Mouse (Mus musculus): ENCODE measurements around the gene Usp42.

Gene Usp42

DNA sequence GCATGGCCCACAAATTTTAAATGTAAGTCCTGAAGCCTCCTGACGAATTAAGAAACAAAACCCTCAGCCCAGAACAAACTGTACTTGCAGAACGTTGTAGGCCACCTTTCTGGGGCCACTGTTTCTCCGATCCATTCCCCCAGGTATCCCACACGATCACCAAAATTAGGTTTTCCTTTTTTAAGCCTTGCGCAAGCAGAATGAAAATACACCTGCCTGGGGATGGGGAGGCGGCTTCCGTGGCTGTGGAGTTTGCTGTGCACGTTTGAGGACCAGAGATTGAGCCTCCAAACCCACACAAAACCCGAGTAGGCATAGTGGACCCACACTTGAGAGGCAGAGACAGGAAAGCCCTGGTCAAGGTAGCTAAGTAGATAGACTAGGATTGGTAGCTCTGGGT is 41.7 kb downstream of the Usp42 start:
- DNase-seq (ENCODE audit: low read depth): no peak

DNA sequence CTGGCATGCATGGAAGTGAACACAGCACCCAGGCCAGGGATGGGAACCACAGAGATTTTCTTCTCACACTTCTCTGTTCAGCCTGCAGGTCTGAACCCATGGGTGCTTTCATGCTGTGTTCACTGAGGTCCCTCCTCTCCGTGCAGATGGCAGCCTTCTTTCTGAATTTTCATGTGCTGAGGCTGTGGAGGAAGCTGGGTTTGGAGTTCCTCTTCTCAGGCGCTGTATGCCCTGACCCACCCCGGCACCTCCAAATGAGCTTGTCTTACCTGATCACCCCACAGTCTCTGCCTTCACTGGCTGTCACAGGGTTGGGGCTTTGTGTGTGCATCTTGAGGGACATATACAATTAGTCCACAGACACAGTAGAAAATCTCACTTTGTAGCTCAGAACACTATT is 44.5 kb downstream of the Usp42 start:
- no peak for DNase-seq (ENCODE audit: low read depth)

DNA sequence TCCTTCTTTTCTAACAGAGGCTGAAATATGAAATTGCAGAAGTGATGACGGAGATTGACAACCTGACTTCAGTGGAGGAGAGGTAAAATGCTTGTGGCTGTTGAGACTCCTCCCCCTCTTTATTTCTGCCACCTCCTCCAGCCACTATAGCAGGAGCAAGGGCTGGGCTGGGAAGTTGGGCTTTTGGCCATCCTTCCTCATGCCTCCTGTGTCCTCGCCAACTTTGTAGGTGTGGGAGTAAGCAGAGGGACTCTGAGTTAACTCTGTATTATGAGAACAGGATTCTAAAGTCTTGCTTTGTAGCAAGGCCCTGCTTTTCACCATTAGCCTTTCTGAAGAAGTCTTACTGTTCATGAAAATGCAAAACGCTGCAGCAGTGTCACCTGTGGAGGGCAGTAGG is 45.6 kb downstream of the Usp42 start:
- DNase-seq (ENCODE audit: low read depth): no peak

DNA sequence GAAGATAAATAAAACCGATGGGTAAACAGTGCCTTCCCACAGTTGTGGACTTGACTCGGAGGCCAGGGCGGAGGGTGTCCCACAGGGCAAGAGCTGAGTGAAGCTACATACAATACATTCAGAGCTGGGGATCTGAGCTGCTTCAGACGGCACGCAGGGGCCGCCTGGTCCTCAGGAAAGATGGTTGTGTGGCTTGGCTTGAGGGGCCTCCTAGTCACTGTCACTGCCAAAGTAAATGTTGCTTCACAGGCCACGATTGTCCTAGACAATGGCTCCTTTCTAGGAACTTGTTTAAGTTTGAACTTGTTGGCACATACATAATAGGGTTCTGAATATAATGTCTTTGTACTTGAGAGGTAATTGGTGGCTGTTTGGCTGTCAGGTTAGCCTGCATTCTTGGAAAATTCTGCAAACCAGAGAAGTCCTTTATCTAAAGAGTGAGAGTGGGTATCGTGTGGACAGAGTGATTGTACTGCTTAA is 47.1 kb downstream of the Usp42 start:
- DNase-seq (ENCODE audit: low read depth): no peak

DNA sequence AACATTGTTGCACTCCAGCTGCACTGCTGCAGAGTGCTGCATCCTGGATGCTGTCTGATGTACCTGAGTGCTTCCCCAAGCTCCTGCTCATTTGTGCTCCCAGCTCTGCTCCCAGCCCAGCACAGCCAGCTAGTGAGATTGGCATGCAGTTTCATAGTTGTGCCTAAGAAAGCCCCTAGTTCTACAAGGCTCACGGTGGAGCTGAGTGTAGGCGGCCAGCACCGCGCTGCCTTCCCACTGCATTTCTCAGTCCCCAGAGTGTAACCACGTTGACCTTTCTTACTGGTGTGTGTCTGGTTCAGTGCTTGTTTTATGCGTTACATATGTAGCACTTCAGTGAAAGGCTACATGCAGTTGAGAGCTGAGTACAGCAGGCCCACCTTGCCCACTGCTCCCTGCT is 48.4 kb downstream of the Usp42 start:
- no peak for DNase-seq (ENCODE audit: low read depth)

DNA sequence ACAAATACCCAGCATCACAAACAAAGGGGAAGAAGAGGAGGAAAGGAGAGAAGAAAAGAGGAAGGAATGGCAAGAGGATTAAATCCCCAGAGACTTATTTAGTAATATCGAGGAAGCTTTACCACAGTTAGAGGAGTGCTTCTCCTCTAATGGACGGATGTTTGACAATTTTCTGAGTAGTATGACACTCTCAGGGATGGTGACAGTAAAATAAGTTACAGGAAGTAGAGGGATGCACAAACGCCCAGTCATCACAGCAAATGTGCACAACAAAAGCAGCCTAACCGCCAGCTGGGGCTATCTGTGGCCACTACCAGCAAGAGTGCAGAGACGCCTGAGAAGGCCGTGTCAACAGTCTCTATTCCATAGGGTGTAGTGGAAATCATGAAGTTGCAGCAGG is 52.4 kb downstream of the Usp42 start:
- no peak for DNase-seq (ENCODE audit: low read depth)

DNA sequence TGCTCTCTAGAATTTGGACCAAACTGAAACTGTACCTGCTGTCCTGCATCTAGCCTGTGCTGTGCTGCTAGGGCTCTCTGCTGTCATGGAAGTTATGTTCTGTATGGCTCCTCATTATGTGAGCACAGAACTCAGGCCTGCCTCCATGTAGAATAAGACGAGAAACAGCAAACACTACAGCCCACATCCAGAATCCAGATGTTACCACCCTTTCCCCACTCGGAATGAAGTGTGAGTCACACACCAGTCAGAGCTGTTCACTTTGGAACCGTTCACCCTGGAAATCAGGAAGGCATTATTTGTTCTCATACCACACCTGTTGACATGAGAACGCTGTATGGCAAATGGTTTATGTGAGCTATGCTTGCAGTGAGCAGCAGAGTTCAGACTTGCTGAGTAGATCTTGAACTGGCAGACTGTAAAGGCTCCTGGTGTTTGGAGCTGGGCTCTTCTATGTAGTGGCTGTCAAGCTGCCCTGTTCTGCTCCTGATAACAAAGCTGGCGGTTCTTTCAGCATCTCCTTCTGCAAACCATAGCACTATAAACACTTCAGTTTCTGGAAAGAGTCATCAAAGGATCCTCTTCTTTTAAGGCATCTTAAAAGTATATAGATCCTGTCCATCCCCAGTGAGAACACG is 53.3 kb downstream of the Usp42 start:
- DNase-seq (ENCODE audit: low read depth): no peak

DNA sequence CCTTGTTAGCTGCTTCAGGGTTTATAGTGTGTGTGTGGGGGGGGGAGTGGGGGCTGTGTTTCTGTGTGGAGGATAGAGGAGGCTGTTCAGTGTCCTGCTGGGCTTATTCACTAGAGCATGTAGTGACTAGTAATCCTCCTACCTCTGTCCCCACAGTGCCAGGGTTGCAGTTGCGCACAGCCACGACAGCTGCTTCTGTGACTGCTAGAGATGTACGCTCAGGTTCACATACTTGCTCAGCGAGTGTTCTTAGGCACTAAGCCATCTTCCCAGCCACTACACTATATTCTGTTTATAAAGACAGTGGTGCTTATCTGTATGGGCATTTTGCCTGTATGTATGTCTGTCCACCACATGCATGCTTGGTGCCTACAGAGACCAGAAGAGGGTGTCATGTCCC is 54.7 kb downstream of the Usp42 start:
- no peak for DNase-seq (ENCODE audit: low read depth)

DNA sequence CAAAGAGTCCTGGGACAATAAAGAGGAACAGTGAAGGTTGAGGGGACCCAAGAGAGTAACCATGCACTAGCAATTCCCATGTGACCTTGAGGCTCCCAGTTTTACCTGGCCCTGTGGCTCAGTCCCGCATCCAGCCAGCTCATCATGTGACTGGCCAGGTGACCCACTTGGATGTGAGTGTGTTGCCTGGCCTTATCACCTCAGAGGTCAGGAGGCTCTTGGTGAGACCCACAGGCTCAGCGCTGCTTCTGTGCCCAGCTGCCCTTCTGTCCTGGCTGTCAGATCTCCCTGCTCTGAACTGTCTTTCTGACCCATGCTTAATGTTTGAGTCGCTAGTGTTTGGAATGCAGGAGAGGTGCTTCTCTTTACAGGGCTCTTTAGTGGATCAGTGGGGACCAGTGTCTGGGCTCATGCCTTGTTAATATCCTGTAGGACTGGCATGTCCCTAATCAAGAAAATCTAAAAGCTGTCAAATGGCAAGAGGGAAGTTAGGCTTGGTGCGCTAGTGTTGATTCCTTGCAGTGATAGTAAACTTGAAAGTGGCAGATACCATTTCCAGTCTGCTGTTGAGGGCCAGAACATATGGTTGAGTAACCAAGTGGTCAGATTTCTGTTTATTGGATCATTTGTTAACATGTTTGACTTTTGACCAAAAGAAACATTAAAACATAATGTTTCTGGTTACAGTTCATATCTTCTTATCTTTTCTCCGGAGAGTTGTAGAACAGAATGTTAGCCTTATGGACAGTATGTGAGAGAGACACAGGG is 55.7 kb downstream of the Usp42 start:
- no peak for DNase-seq (ENCODE audit: low read depth)

DNA sequence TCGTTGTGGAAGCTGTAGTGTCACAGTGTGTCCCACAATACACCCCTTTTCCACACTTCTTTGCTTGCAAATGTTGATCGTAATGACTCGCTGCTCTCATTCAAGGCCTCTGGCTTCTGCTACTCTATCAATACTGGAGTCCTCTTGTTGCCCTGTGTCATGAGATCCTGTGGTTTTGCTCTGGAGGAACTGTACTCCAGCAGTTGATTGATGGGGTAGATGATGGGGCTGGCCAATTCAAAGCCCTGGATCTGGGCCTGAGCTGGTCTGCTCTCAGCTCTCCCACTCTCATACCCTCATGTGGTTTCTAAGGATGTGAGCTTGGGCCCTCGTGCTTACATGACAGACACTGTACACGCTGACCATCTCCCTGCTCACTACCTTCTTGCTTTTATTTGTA is 57.5 kb downstream of the Usp42 start:
- DNase-seq (ENCODE audit: low read depth): peak; percentile 57

DNA sequence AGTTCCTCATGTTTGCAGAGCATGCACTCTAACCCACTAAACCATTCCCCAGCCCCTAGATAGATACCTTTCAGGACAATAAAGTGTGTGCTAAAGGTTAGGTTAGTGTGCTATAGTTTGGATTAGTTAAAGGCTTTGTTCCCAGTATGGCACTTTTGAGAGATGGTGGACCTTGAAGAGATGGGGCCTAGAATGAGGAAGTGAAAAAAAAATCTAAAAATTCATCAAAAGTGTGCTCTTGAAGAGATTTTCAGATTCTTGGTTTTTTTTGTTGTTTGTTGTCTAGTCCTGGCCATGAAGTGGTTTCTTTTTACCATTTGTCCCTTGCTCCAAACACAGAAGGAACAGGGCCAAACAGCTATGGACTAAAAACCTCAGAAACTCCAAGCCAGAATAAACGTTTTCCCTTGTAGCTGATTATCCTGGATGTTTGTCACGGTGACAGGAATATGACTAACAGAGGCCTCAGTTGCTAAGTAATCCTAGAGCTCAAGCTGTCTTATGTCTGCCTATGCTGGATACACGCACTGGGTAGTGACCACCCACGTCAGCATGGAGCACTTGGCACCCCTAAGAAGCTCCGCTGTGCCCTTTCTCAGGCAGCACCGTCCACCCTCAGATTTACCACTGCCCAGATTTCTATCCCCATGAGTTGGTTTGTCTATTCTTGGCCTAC is 61.2 kb downstream of the Usp42 start:
- no peak for DNase-seq (ENCODE audit: low read depth)

DNA sequence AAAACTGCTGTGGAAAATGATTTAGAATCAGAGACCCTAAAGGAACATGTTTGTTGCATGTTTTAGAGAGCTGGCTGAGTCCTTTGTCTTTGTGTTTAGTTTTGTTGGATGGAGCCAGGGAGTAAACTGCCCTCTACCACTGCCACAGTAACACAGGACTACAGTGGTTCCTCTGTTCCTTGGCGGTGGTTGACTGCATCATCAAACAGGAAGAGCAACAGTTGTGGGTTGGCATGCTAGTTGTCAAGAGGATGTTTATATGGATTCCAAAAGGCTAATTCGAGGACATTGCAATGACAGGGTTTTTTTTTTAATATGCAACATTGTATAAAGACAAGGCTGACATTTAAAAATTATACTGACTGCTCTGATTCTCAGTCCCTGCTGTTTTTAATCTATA is 62.2 kb downstream of the Usp42 start:
- peak; percentile 71 for DNase-seq (ENCODE audit: low read depth)

DNA sequence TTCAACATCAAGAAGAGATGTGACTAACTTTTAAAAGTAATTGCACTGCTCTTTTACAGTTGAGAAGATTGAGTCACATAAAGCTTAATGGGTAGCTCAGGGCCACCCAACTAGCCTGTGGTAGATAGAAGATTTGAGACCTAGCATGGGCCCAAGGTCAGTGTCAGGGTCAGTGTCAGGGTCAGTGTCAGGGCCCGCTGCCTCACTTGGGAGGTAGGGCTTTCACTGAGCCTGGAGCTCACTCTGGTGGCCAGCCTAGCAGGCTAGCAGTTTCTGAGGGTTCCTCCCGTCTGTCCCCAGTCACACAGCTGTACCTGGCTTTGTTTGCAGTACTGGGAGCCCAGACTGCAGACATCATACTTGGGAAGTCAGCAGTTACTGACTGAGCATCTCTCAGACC is 62.7 kb downstream of the Usp42 start:
- DNase-seq (ENCODE audit: low read depth): peak; percentile 14

DNA sequence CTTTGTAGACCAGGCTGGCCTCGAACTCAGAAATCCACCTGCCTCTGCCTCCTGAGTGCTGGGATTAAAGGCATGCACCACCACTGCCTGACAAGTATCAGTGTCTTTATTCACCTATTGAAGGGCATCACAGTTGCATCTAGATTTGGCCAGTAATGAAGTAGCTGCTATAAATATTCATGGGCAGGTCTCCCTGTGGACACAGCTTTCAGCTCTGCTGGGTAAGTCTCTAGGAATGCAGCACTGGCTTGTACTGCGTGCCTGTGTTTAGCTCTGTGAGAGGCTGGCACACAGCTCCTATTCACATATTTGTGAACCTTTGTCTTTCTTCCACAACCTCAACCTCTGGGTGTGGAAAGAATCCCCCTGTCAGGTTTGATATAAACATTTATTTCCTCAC is 63.2 kb downstream of the Usp42 start:
- no peak for DNase-seq (ENCODE audit: low read depth)

DNA sequence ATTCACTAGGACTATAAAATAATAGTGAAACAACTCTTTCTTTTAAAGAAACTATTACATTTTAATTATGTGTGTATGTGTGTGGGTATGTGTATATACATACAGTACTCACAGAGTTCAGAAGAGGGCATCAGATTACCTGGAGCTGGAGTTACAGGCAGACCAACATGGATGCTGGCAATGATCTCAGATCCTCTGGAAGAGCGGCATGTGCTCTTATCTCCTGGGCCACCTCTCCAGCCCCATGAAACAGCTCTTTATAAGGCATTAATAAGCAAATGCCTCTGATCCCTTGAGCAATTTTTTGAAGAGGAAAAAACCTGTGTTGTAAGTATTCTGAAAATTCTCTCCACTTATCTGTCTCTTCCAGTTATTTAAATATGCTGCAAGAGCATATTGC is 66.1 kb downstream of the Usp42 start:
- DNase-seq (ENCODE audit: low read depth): no peak

DNA sequence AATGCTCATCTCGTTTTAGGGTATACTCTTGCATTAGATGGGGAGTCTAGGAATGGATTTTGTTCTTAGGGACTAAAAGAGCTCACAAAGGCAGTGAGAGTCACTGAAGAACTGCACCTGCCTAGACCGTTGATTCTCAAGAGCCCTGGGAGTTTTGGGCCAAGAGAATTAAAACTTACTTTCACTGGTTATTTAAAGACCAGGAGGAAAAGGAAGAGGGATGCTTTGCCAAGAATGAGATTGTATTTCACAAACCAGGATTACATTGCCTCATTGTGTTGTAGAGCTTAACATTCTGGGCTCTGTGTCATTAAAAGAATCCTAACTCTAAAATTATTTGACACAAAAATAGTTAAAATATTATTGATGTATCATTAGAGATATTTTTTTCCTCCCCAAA is 66.5 kb downstream of the Usp42 start:
- no peak for DNase-seq (ENCODE audit: low read depth)

DNA sequence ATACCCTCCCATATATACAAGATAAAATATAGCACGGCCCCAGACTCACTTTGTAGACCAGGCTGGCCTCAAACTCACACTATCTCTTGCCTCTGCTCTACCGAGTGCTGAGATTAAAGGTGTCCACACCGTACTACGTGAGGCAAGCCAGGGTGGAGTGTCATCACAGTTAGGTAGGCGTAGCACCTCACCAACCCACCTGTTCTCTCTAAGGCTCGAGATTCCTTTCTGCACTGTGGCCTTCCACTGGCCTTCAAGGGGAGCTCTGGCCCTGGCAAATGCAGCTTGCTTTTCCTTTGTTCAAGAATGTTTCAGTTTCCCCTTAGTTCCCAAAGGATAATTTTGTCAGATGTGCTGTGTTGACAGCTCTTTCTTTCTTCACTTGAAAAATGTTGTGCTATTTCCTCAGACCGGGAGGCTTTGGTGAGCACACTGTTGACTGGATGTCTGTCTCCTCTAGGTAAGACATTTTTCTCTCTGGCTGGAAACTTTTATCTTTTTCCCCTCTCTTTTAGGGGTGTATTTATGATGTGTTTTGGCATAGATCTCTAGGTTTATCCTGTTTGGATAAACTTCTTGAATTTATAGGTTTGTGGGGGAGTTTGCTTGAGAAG is 68.9 kb downstream of the Usp42 start:
- no peak for DNase-seq (ENCODE audit: low read depth)
